Mouse (Mus musculus): Measurements from ENCODE around the gene Sez6l. TPM values are rescaled to one million over a fixed set of nuclear protein-coding genes. Genes with fewer than 3 reads are reported as not detected.

The Sez6l gene
- total and polyA plus RNA-seq, 3 experiments: 0.11 TPM; not detected in 2

- H3K4me3 ChIP-seq (ENCODE audit: low read depth, low read length): no peak overlapping the region
- H3K27me3 ChIP-seq (ENCODE audit: insufficient read depth, low read length): no peaks in the 10 kb centered on the region
- TF ChIP-seq GATA1 (IDR thresholded peaks at IDR 0.05; ENCODE audit: borderline replicate concordance, low read length) (no peak), POLR2AphosphoS5 (IDR thresholded peaks at IDR 0.05; ENCODE audit: insufficient replicate concordance, low read depth, low read length) (no peak), CTCF (IDR thresholded peaks at IDR 0.05; ENCODE audit: low read depth, low read length) (no peak), TAL1 (conservative IDR thresholded peaks at IDR 0.05; ENCODE audit: low read depth, low read length) (no peak), GATA2 (IDR thresholded peaks at IDR 0.05; ENCODE audit: borderline replicate concordance, low read depth, low read length) (no peak)
- H3K36me3 ChIP-seq (replicated peaks): no peaks in the 10 kb centered on the region
- no peaks in the 10 kb centered on the region for H3K4me1 ChIP-seq (ENCODE audit: insufficient read depth, low read depth, low read length)
- DNase-seq (ENCODE audit: low spot score) (no peak), ATAC-seq (ENCODE audit: extremely low read depth, insufficient number of reproducible peaks, low FRiP score, poor library complexity, severe bottlenecking) (no peak)
- H3K9me3 ChIP-seq (replicated peaks): peaks cover 90% of the 10 kb centered on the region
Observed at GRCm38 (mm10) chr5:112486415-112486814, 90.6 kb downstream of the Sez6l start.

GRCm38 (mm10) chr5:112484924-112485715 lies 91.9 kb downstream of the Sez6l start:
- H3K9me3 ChIP-seq (replicated peaks): peaks cover 89% of the 10 kb centered on the region
- H3K4me1 ChIP-seq (ENCODE audit: insufficient read depth, low read depth, low read length): no peaks in the 10 kb centered on the region
- TF ChIP-seq POLR2AphosphoS5 (IDR thresholded peaks at IDR 0.05; ENCODE audit: insufficient replicate concordance, low read depth, low read length) (peak; percentile 58; the same call in 1 of the 2 replicates), GATA1 (IDR thresholded peaks at IDR 0.05; ENCODE audit: borderline replicate concordance, low read length) (no peak), TAL1 (conservative IDR thresholded peaks at IDR 0.05; ENCODE audit: low read depth, low read length) (no peak), GATA2 (IDR thresholded peaks at IDR 0.05; ENCODE audit: borderline replicate concordance, low read depth, low read length) (no peak)
- DNase-seq (ENCODE audit: low spot score) (no peak), ATAC-seq (ENCODE audit: extremely low read depth, insufficient number of reproducible peaks, low FRiP score, poor library complexity, severe bottlenecking) (no peak)
- no peaks in the 10 kb centered on the region for H3K27me3 ChIP-seq (ENCODE audit: insufficient read depth, low read length)
- no peaks in the 10 kb centered on the region for H3K36me3 ChIP-seq (replicated peaks)
- no peak overlapping the region for H3K4me3 ChIP-seq (ENCODE audit: low read depth, low read length)

- H3K36me3 ChIP-seq (replicated peaks): no peaks in the 10 kb centered on the region
- H3K9me3 ChIP-seq (replicated peaks): peaks cover 87% of the 10 kb centered on the region
- TF ChIP-seq CTCF (IDR thresholded peaks at IDR 0.05; ENCODE audit: low read depth, low read length) (no peak), GATA1 (IDR thresholded peaks at IDR 0.05; ENCODE audit: borderline replicate concordance, low read length) (no peak), TAL1 (conservative IDR thresholded peaks at IDR 0.05; ENCODE audit: low read depth, low read length) (no peak)
- no peak for DNase-seq (ENCODE audit: low spot score)
- H3K4me3 ChIP-seq (ENCODE audit: low read depth, low read length): no peak overlapping the region
- ATAC-seq (ENCODE audit: extremely low read depth, insufficient number of reproducible peaks, low FRiP score, poor library complexity, severe bottlenecking): no peak
- no peaks in the 10 kb centered on the region for H3K4me1 ChIP-seq (ENCODE audit: insufficient read depth, low read depth, low read length)
- no peaks in the 10 kb centered on the region for H3K27me3 ChIP-seq (ENCODE audit: insufficient read depth, low read length)
Observed at GRCm38 (mm10) chr5:112483030-112483429, 94.0 kb downstream of the Sez6l start.

- H3K9me3 ChIP-seq (replicated peaks): peaks cover 86% of the 10 kb centered on the region
- DNase-seq (ENCODE audit: low spot score) (no peak), ATAC-seq (ENCODE audit: extremely low read depth, insufficient number of reproducible peaks, low FRiP score, poor library complexity, severe bottlenecking) (no peak)
- no peak overlapping the region for H3K4me3 ChIP-seq (ENCODE audit: low read depth, low read length)
- TF ChIP-seq TAL1 (conservative IDR thresholded peaks at IDR 0.05; ENCODE audit: low read depth, low read length): no peak
- no peak for TF ChIP-seq CTCF (IDR thresholded peaks at IDR 0.05; ENCODE audit: low read depth, low read length)
- TF ChIP-seq GATA2 (IDR thresholded peaks at IDR 0.05; ENCODE audit: borderline replicate concordance, low read depth, low read length): no peak
- no peak for TF ChIP-seq POLR2AphosphoS5 (IDR thresholded peaks at IDR 0.05; ENCODE audit: insufficient replicate concordance, low read depth, low read length)
- TF ChIP-seq GATA1 (IDR thresholded peaks at IDR 0.05; ENCODE audit: borderline replicate concordance, low read length): no peak
- no peaks in the 10 kb centered on the region for H3K4me1 ChIP-seq (ENCODE audit: insufficient read depth, low read depth, low read length)
- H3K27me3 ChIP-seq (ENCODE audit: insufficient read depth, low read length): no peaks in the 10 kb centered on the region
- no peaks in the 10 kb centered on the region for H3K36me3 ChIP-seq (replicated peaks)
Observed at GRCm38 (mm10) chr5:112482551-112482950, 94.4 kb downstream of the Sez6l start.

GRCm38 (mm10) chr5:112481946-112482410 lies 95.0 kb downstream of the Sez6l start:
- Histone ChIP-seq H3K36me3 (replicated peaks) (no peaks in the 10 kb centered on the region), H3K4me1 (ENCODE audit: insufficient read depth, low read depth, low read length) (no peaks in the 10 kb centered on the region), H3K4me3 (ENCODE audit: low read depth, low read length) (no peak overlapping the region), H3K9me3 (replicated peaks) (peaks cover 84% of the 10 kb centered on the region), H3K27me3 (ENCODE audit: insufficient read depth, low read length) (no peaks in the 10 kb centered on the region)
- DNase-seq (ENCODE audit: low spot score): no peak
- no peak for TF ChIP-seq GATA2 (IDR thresholded peaks at IDR 0.05; ENCODE audit: borderline replicate concordance, low read depth, low read length)
- no peak for TF ChIP-seq GATA1 (IDR thresholded peaks at IDR 0.05; ENCODE audit: borderline replicate concordance, low read length)
- no peak for TF ChIP-seq CTCF (IDR thresholded peaks at IDR 0.05; ENCODE audit: low read depth, low read length)
- no peak for TF ChIP-seq POLR2AphosphoS5 (IDR thresholded peaks at IDR 0.05; ENCODE audit: insufficient replicate concordance, low read depth, low read length)
- no peak for TF ChIP-seq TAL1 (conservative IDR thresholded peaks at IDR 0.05; ENCODE audit: low read depth, low read length)
- no peak for ATAC-seq (ENCODE audit: extremely low read depth, insufficient number of reproducible peaks, low FRiP score, poor library complexity, severe bottlenecking)

- peaks cover 72% of the 10 kb centered on the region for H3K9me3 ChIP-seq (replicated peaks)
- no peak for ATAC-seq (ENCODE audit: extremely low read depth, insufficient number of reproducible peaks, low FRiP score, poor library complexity, severe bottlenecking)
Observed at GRCm38 (mm10) chr5:112473453-112473852, 103.5 kb downstream of the Sez6l start.

More at GRCm38 (mm10) chr5:112473453-112473852, 103.5 kb downstream of the Sez6l start:
- no peak overlapping the region for H3K4me3 ChIP-seq (ENCODE audit: low read depth, low read length)
- no peak for TF ChIP-seq GATA1 (IDR thresholded peaks at IDR 0.05; ENCODE audit: borderline replicate concordance, low read length)
- TF ChIP-seq CTCF (IDR thresholded peaks at IDR 0.05; ENCODE audit: low read depth, low read length): no peak
- no peak for TF ChIP-seq TAL1 (conservative IDR thresholded peaks at IDR 0.05; ENCODE audit: low read depth, low read length)
- TF ChIP-seq POLR2AphosphoS5 (IDR thresholded peaks at IDR 0.05; ENCODE audit: insufficient replicate concordance, low read depth, low read length): no peak
- TF ChIP-seq GATA2 (IDR thresholded peaks at IDR 0.05; ENCODE audit: borderline replicate concordance, low read depth, low read length): no peak
- no peaks in the 10 kb centered on the region for H3K27me3 ChIP-seq (ENCODE audit: insufficient read depth, low read length)
- no peak for DNase-seq (ENCODE audit: low spot score)
- no peaks in the 10 kb centered on the region for H3K36me3 ChIP-seq (replicated peaks)
- H3K4me1 ChIP-seq (ENCODE audit: insufficient read depth, low read depth, low read length): no peaks in the 10 kb centered on the region
